Mouse (Mus musculus): ENCODE measurements around the gene Gm17606. TPM values are rescaled to one million over a fixed set of nuclear protein-coding genes. Genes with fewer than 3 reads are reported as not detected.
"Not testable (repeated sequence)": the region's sequence is repeated elsewhere in the genome, so short reads cannot be mapped to it uniquely, and the experiment has no call there.

The Gm17606 gene
- total RNA-seq (2021), result not detected

DNA sequence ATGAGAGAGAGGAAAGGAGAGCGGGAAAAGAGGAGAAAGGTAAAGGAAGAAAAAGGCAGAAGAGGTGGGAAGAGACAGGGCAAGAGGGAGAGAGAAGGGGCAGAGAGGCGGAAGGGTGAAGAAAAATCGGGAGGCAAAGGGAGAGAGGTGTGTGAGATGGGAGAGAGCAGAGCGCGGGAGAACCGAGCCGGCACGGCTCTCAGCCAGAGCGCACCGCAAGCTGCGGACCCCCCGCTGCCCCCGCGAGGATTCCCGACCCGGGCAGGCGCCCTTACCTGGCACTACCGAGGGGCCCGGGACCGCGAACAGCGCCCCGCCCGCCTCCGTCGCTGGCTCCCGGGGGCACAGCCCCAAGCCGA lies at the start of gene Gm17606:
TSS of gene Gm17606 (plus strand) at position 7 of the 359 bp plus-strand sequence.
- no peak for DNase-seq

DNA sequence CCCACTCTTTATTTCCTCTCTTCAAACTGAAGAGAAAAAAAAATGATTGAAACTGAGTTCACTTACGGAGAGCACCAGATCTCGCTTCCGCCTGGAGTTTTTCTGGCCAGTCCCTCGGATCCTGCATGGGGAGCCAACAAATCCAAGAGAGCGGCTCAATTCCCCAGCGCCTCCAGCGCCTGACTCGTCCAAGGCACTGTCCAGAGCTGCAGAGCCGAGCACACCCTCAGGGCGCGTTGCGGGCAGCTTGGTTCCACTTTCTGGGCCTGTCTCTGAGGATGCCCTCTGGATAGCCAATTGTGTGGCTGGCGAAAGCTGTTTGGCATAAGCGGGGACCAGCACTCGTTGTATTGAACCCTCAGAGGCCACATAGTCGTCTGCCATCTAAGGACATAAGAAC lies 49.7 kb upstream of the Gm17606 start:
- DNase-seq, result no peak

DNA sequence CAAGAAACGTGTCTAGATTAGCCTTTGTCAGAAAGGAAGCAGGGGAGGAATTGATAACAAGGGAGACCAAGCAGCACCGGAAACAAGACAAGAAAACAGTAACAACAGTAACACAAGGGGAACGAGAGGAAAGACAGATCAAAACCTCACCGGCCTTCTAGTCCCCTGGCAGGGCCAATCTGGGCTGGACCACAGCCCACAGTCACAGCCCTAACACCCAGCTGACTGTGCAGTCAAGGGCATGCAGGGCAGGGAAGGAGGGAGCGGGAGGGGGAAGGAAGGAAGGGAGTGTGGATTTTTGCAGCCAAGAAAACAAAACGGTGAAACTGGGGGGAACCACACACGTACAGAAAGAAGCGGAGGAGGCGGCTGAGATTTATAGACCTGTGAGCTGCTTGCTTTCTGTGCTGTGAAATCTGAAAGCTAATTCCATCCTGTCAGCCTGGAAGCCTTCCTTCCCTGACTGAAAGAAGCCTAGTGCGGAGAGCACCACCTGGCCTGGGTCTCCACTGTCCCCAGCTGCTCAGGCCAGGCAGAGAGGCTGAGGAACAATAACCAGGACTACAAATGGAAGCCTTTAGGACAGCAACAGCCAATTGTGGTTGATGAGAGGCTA lies 48.3 kb upstream of the Gm17606 start:
- DNase-seq, result peak; percentile 76

DNA sequence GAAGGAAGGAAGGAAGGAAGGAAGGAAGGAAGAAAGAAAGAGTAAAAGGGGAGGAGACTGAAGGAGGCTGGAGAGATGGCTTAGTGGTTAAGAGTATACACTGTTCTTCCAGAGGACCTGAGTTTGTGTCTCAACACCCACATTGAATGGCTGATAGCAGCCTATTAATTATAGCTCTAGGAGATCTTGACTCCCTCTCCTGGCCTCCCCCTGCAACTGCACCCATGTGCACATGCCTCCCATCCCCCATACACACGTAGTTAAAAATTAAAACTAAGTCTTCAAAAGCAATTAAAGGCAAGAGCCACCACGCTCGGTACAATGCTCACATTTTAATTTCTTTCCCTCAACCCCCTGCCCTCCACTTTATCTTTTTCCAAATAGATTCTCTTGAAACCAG lies 46.7 kb upstream of the Gm17606 start:
- DNase-seq, result no peak

DNA sequence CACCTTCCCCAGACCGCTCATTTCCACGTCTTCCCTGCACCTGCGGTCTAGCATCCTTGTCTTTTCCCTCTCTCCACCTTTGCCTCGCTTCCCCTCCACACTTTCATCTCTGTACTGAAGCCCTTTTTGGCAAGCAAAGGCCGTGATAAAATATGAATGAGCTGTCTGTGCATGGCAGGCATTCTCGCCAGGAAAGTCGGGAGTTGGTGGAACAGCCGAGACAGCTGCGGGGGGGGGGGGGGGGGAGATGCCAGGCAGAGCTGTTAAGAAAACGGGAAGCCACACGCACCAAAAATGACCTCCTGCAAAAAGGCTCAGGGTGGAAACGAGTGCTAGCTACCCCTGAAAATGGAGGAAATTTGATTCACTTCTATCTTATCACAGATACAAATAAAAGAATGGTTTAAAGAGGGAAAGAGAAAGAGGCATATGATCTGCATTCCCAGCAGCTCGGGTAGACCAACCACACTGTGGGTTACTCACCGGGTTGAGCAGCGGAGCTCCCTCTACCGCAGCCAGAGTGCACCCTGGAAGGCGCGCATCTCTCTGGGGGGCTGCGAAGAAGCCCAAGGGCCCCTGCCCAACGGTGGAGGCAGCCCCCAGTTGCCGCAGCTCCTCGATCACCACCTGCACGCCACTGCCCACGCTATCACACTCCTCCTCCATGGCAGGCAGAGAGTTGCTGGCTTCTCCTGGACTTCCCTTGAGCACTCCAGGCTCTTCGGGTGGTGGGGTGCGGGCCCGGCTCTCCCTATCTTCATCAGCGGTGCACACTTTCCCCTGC lies 45.9 kb upstream of the Gm17606 start:
- no peak for DNase-seq

DNA sequence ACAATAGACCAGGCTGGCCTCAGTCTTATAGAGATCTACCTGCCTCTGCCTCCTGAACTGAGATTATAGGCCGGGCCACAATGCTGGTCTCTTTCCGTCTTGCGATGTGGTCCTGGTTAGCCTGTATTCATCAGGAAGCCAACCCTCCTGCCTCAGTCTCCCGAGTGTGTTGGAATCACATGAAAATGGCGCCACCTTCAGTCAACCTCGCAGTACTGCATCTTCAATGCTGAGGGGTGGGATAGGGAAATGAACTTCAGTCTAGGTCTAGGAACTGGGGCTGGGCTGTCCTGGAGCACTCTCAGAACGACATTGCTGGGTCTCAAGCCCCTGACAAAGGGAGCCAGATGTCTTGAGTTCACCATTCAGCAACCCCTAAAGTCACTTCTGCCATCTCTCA lies 43.7 kb upstream of the Gm17606 start:
- no peak for DNase-seq

DNA sequence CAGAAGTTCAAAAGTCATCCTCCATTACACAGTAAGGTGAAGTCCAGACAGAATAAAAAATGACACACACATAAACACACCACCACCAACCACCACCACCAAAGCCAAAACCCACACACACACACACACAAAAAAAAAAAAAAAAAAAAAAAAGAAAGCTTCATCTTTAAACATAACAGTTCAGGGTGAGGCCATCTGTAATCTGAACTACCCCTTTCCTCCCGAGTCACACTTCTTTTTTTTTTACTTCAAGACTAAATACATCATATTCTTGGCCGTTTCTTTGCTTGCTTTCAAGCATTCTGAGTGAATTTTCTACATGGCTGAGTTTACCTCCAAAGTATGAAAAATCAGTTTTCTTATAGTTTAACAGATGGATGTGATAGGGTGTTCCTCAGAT lies 39.2 kb upstream of the Gm17606 start:
- DNase-seq, result no peak

DNA sequence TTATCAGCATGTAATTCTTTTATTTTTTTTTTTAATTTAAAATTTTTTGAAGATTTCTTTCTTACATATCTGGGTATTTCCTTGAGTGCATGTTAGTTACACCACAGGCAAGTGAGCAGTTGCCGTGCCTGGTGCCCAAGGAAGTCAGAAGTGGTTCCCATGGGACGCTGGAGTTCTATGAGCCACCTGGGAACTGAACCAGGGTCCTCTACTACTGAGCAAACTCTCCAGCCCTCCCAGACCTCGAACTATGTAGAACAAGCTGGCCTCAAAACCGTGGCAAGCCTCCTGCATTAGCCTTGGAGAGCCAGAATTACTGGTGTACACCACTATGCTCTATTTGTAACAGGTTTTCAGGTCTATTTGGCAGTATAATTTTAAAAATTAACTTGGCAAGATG lies 38.1 kb upstream of the Gm17606 start:
- no peak for DNase-seq

DNA sequence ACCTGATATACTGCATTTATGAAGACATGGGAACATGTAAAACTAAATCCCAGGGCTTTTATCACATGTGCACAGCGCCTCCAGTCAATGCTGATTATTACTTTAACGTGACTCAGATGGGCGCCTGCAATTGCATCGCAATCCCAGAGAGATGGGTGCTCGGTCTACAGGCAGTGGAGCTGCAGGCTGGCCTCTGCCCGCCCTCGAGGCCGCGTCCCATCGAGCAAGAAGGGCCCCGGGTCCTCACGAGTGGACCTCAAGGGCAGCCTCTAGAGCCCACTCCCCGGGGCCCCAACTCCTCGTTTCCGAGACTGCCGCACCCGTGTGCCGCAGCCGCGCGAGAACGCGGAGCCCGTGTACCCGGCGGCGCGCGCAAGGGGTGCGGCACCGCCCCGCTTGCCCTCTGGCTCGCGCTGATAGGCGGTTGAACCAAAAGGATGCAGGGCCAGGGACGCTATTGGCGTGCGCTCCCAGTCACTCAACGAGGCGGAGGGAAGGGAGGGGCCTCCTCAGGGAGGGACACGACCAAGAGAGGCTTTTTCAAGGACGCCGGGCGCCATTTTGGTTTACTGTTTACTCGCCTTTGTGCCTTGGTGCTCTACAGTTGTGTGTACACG lies 37.6 kb upstream of the Gm17606 start:
- peak; percentile 97 for DNase-seq

DNA sequence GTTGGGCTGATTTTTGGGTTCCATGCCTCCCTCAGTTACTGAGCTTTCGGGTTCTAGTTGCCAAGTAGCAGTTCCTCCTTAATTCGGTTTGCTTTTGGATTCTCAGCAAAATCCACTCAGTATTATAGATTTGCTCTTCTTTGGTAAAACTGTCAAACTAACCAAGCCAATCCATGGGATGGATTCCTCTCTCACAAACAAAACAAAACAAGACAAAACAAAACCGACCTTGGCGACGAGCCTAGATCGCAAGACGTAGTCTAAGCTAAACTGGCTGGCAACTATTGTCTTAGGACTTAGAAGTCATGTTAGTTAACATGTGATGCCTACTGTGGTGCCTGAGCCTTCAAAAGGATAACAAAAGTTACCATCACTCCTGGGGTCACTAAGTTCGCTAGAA lies 37.1 kb upstream of the Gm17606 start:
- no peak for DNase-seq

GRCm38 (mm10) chr14:54605752-54606321 lies 34.9 kb upstream of the Gm17606 start, which contains the start of gene 4931414P19Rik:
TSS of gene 4931414P19Rik (minus strand) at chr14:54605993.
- DNase-seq, result peak; percentile 87

DNA sequence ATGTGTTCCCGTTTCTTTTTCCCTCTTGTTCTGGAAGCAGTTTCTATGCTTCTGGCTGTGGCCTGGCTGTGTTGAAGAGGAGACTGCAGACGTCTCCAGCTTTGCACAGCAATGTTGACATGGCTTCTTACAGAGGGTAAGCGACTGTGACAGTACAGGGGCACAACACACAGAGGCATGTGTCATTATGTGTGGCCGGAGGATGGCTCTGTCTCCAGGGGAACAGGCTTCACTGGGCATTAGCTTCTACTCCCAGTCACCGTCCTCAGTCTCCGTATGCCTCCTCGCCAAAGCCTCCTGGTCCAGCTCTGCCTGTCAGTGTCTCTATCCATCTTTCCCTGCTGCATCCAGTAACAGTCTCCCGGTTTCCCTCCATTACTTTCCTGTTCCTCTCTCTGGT lies 33.5 kb upstream of the Gm17606 start:
- DNase-seq, result no peak

DNA sequence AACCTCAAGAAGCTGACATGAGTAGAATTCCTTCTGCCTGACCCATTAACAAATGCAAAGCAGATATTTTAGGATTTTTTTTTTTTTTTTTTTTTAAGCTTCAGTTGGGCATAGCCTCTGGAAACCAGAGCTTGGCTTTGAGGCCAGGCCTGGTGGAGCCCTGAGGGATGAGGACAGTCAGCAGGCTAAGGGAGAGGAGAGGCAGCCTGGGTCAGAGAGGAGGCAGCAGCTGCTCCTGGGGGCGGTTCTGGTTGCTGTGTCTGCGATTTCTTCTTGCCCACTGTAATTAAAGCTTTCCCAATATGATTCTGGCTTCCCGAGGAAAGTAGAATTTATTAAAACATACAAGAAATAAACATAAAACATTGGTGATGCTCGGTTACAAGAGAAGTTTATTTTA lies 31.5 kb upstream of the Gm17606 start:
- no peak for DNase-seq

GRCm38 (mm10) chr14:54609962-54610361 lies 30.8 kb upstream of the Gm17606 start:
- peak; percentile 33 for DNase-seq

DNA sequence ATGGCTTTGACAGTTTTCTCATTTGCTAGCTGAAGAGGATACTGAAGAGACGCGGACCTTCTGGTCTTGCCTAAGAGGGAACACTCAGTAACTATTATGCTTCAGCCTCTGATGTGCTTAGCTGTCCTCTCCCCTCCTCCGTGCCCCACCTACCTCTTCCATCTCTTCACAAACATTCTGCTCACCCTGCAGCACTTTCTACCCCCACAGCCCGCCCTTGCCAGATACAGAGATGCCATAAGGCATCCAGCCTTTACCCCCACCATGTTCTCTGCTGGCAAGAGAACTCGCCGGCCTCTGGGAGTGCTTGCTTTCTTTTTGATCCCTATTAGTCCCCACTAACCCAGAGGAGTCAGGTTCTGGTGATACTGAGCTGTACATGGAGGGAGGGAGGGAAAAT lies 30.1 kb upstream of the Gm17606 start:
- DNase-seq, result no peak

DNA sequence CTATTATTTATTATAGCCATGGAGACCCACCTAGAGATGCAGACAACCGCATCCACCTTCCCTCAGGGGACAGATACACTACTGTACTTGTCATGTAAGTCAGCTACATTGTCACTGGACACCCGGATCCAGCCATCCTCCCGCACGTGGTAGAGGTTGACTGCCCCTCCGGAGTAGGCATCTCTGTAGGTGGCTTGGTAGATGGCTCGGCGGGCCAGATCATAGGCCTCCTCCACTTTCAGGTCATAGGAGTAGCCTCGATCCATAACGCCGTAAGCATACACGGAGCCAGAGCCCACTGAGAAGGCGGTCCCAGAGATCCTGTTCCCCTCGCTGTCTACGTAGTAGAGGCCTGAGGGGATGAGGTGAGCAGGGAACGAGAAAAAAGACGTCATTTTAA lies 26.6 kb upstream of the Gm17606 start:
- not testable (repeated sequence) for DNase-seq

- DNase-seq, result no peak
Measured at GRCm38 (mm10) chr14:54616226-54616825, 24.4 kb upstream of the Gm17606 start.

GRCm38 (mm10) chr14:54617152-54617896 lies 23.4 kb upstream of the Gm17606 start:
- no peak for DNase-seq

- peak; percentile 87 for DNase-seq
Measured at GRCm38 (mm10) chr14:54617897-54618365, 22.8 kb upstream of the Gm17606 start, which contains the start of gene Psmb5. TSS of gene Psmb5 (minus strand) at chr14:54618022.

- no peak for DNase-seq
Measured at GRCm38 (mm10) chr14:54621133-54621532, 19.6 kb upstream of the Gm17606 start, which contains the start of gene Psmb11. TSS of gene Psmb11 (plus strand) at chr14:54621433.

- DNase-seq, result no peak
Measured at GRCm38 (mm10) chr14:54623334-54623733, 17.4 kb upstream of the Gm17606 start.

- DNase-seq, result no peak
Measured at GRCm38 (mm10) chr14:54624976-54625375, 15.8 kb upstream of the Gm17606 start.
